Mouse (Mus musculus): Measurements from ENCODE around the gene Qrich2.
"Not testable (repeated sequence)": the region's sequence is repeated elsewhere in the genome, so short reads cannot be mapped to it uniquely, and the experiment has no call there.

Qrich2 gene

GRCm38 (mm10) chr11:116466141-116466540, at the start of gene Qrich2:
TSS of gene Qrich2 (minus strand) at chr11:116466241.
- no peak for DNase-seq (ENCODE audit: low read depth, low spot score)

- no peak for DNase-seq (ENCODE audit: low read depth, low spot score)
Measured at GRCm38 (mm10) chr11:116515330-116516020, 49.4 kb upstream of the Qrich2 start.

GRCm38 (mm10) chr11:116513531-116514038, 47.5 kb upstream of the Qrich2 start:
- no peak for DNase-seq (ENCODE audit: low read depth, low spot score)

- no peak for DNase-seq (ENCODE audit: low read depth, low spot score)
Measured at GRCm38 (mm10) chr11:116512987-116513386, 46.9 kb upstream of the Qrich2 start.

GRCm38 (mm10) chr11:116512154-116512553, 46.1 kb upstream of the Qrich2 start:
- no peak for DNase-seq (ENCODE audit: low read depth, low spot score)

GRCm38 (mm10) chr11:116511301-116511868, 45.3 kb upstream of the Qrich2 start:
- DNase-seq (ENCODE audit: low read depth, low spot score) = no peak

GRCm38 (mm10) chr11:116508689-116509088, 42.6 kb upstream of the Qrich2 start:
- DNase-seq (ENCODE audit: low read depth, low spot score) = no peak

- no peak for DNase-seq (ENCODE audit: low read depth, low spot score)
Measured at GRCm38 (mm10) chr11:116506151-116506875, 40.3 kb upstream of the Qrich2 start.

GRCm38 (mm10) chr11:116505573-116505972, 39.5 kb upstream of the Qrich2 start:
- no peak for DNase-seq (ENCODE audit: low read depth, low spot score)

GRCm38 (mm10) chr11:116504516-116504915, 38.5 kb upstream of the Qrich2 start:
- no peak for DNase-seq (ENCODE audit: low read depth, low spot score)

GRCm38 (mm10) chr11:116501005-116501746, 35.1 kb upstream of the Qrich2 start:
- peak; percentile 43 for DNase-seq (ENCODE audit: low read depth, low spot score)

- DNase-seq (ENCODE audit: low read depth, low spot score) = no peak
Measured at GRCm38 (mm10) chr11:116499018-116499417, 33.0 kb upstream of the Qrich2 start.

- DNase-seq (ENCODE audit: low read depth, low spot score) = no peak
Measured at GRCm38 (mm10) chr11:116498596-116498995, 32.6 kb upstream of the Qrich2 start.

- no peak for DNase-seq (ENCODE audit: low read depth, low spot score)
Measured at GRCm38 (mm10) chr11:116497313-116497712, 31.3 kb upstream of the Qrich2 start.

GRCm38 (mm10) chr11:116494474-116495174, 28.6 kb upstream of the Qrich2 start:
- no peak for DNase-seq (ENCODE audit: low read depth, low spot score)

GRCm38 (mm10) chr11:116493795-116494252, 27.8 kb upstream of the Qrich2 start, which contains the start of gene Prpsap1:
TSS of gene Prpsap1 (minus strand) at chr11:116494202.
- no peak for DNase-seq (ENCODE audit: low read depth, low spot score)

GRCm38 (mm10) chr11:116493191-116493590, 27.1 kb upstream of the Qrich2 start:
- no peak for DNase-seq (ENCODE audit: low read depth, low spot score)

GRCm38 (mm10) chr11:116492507-116492906, 26.5 kb upstream of the Qrich2 start:
- DNase-seq (ENCODE audit: low read depth, low spot score) = not testable (repeated sequence)

- DNase-seq (ENCODE audit: low read depth, low spot score) = no peak
Measured at GRCm38 (mm10) chr11:116491338-116491737, 25.3 kb upstream of the Qrich2 start.

GRCm38 (mm10) chr11:116490232-116491107, 24.4 kb upstream of the Qrich2 start:
- DNase-seq (ENCODE audit: low read depth, low spot score) = peak; percentile 86
